Mouse (Mus musculus) heart, postnatal 4 days (tissue): ENCODE measurements around the gene Gm20219. TPM values are rescaled to one million over a fixed set of nuclear protein-coding genes. Genes with fewer than 3 reads are reported as not detected.
A peak's percentile ranks its signal among the peaks of the same experiment; 100 is the strongest.

Source experiments
- DNase-seq: peaks from one replicate; pipeline ENCODE4 v3.0.0; 2021
- total RNA-seq, 2 experiments: library from RNA; stranded (reverse); gene quantifications; 2 replicates each; pipeline ENCODE4 v1.2.3; 2021

Gm20219 gene
- total RNA-seq, 2 experiments from 2014 or later, result 0.54 to 0.71 TPM

- peak; percentile 81 for DNase-seq
Observed at GRCm38 (mm10) chr17:56552781-56553363, 1.3 kb downstream of the Gm20219 start.

- no peak for DNase-seq
Observed at GRCm38 (mm10) chr17:56551841-56552581, 2.2 kb downstream of the Gm20219 start.

- peak; percentile 5 for DNase-seq
Observed at GRCm38 (mm10) chr17:56550784-56551475, 3.3 kb downstream of the Gm20219 start.

GRCm38 (mm10) chr17:56548605-56549105, 5.5 kb downstream of the Gm20219 start:
- DNase-seq, result no peak

- DNase-seq, result peak; percentile 4
Observed at GRCm38 (mm10) chr17:56547846-56548604, 6.2 kb downstream of the Gm20219 start.

- peak; percentile 32 for DNase-seq
Observed at GRCm38 (mm10) chr17:56547116-56547845, 6.9 kb downstream of the Gm20219 start.

GRCm38 (mm10) chr17:56546576-56546975, 7.6 kb downstream of the Gm20219 start:
- no peak for DNase-seq

- DNase-seq, result no peak
Observed at GRCm38 (mm10) chr17:56545945-56546344, 8.2 kb downstream of the Gm20219 start.

GRCm38 (mm10) chr17:56544699-56545387, 9.3 kb downstream of the Gm20219 start:
- no peak for DNase-seq

- DNase-seq, result peak; percentile 3
Observed at GRCm38 (mm10) chr17:56543684-56544224, 10.4 kb downstream of the Gm20219 start.

GRCm38 (mm10) chr17:56542736-56543135, 11.5 kb downstream of the Gm20219 start:
- DNase-seq, result no peak

- peak; percentile 3 for DNase-seq
Observed at GRCm38 (mm10) chr17:56540562-56540975, 13.6 kb downstream of the Gm20219 start.

GRCm38 (mm10) chr17:56537912-56538311, 16.3 kb downstream of the Gm20219 start:
- peak; percentile 19 for DNase-seq

- DNase-seq, result no peak
Observed at GRCm38 (mm10) chr17:56536874-56537273, 17.3 kb downstream of the Gm20219 start.

GRCm38 (mm10) chr17:56536192-56536591, 18.0 kb downstream of the Gm20219 start:
- DNase-seq, result no peak

GRCm38 (mm10) chr17:56524943-56525342, 29.2 kb downstream of the Gm20219 start:
- DNase-seq, result no peak

- DNase-seq, result no peak
Observed at GRCm38 (mm10) chr17:56522744-56523143, 31.4 kb downstream of the Gm20219 start.

- no peak for DNase-seq
Observed at GRCm38 (mm10) chr17:56515690-56516410, 38.3 kb downstream of the Gm20219 start.

GRCm38 (mm10) chr17:56514916-56515315, 39.3 kb downstream of the Gm20219 start:
- DNase-seq, result no peak

GRCm38 (mm10) chr17:56514330-56514729, 39.9 kb downstream of the Gm20219 start:
- DNase-seq, result no peak
